Mouse (Mus musculus): ENCODE measurements around the gene Naip1. TPM values are rescaled to one million over a fixed set of nuclear protein-coding genes. Genes with fewer than 3 reads are reported as not detected.
"Not testable (repeated sequence)": the region's sequence is repeated elsewhere in the genome, so short reads cannot be mapped to it uniquely, and the experiment has no call there.

The Naip1 gene
- polyA plus RNA-seq (2016; fragmentation: Nextera tagmentation; extraction: Ambion mirVana): not detected in 2 replicates

DNA sequence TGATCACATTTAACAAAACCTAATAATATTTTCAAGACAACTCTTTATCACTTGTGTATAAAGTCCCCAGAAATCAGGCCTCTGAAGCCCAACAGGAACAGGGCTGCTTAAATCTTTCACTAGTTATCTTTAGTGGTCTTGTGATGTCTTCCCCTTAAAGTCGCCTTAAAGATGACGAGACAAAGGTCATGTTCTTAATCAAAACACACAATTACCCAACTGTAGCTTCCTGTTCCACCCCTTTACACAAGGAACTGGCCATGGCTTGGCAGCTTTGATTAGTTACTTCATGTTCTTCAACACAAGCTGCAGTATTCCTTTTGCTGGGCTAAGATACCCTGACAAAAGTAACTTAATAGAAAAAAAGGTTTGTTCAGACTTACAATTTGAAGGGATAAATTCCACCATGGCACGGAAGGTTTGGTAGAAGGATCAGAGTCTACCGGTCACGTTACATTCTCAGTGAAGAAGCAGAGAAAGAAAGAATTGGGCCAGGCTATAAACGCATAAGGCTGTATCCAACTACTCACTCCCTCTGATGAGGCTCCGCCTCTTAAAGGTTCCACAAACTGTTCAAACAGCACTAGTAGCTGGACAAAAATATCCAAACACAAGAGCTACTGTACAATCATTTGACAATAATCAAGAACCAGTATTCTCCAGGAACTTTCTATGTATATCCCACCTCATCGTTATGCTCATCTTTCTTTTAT lies at the start of gene Naip1:
TSS of gene Naip1 (minus strand) at position 455 of the 713 bp plus-strand sequence.
- DNase-seq (ENCODE audit: low spot score); H3K9me3 ChIP-seq; H3K36me3 ChIP-seq; H3K27ac ChIP-seq; H3K4me1 ChIP-seq; H3K4me3 ChIP-seq; H3K27me3 ChIP-seq (ENCODE audit: insufficient read depth, poor library complexity, severe bottlenecking): not testable (repeated sequence)
- WGBS: 71% methylated on average over 8 of the region's 8 CpGs

DNA sequence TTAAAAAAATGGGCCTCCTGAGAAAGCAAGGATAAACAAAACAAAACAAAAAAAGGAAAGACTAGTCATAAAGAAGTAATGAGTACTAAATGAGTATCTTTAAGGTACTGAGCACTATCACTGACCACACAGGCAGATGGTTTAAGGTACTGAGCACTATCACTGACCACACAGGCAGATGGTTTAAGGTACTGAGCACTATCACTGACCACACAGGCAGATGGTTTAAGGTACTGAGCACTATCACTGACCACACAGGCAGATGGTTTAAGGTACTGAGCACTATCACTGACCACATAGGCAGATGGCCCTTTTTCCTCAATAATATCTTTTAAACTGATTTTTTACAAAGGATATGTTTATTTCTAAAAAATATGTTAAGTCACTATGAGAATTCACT lies 47.0 kb upstream of the Naip1 start:
- H3K9me3 ChIP-seq; H3K27ac ChIP-seq; H3K36me3 ChIP-seq; H3K27me3 ChIP-seq (ENCODE audit: insufficient read depth, poor library complexity, severe bottlenecking); H3K4me3 ChIP-seq; DNase-seq (ENCODE audit: low spot score); H3K4me1 ChIP-seq: not testable (repeated sequence)

DNA sequence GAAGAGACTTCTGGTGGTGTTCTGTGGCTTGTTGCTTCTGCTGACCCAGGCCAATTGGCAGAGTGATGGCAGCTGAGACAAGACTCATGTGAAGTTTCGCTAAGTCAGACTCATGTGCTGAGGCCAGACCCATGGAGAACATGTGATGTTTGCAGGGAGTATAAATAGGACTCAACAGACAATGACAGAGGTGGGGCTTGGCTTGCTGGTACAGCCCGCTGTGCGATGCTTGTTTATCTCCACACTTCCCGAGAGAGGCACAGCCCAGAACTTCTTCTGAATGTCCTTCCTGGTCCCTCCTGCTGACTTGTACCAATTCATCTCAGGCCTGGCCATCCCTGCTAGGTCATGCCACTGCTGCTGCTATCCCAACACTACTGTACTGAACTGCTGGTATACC lies 42.7 kb upstream of the Naip1 start:
- 81% methylated on average over 4 of the region's 4 CpGs for WGBS
- Histone ChIP-seq H3K27me3 (ENCODE audit: insufficient read depth, poor library complexity, severe bottlenecking) (no peaks in the 10 kb centered on the region), H3K4me3 (no peak overlapping the region), H3K36me3 (no peaks in the 10 kb centered on the region), H3K4me1 (peaks cover 11% of the 10 kb centered on the region), H3K9me3 (no peaks in the 10 kb centered on the region), H3K27ac (no peak overlapping the region)
- DNase-seq (ENCODE audit: low spot score): no peak

DNA sequence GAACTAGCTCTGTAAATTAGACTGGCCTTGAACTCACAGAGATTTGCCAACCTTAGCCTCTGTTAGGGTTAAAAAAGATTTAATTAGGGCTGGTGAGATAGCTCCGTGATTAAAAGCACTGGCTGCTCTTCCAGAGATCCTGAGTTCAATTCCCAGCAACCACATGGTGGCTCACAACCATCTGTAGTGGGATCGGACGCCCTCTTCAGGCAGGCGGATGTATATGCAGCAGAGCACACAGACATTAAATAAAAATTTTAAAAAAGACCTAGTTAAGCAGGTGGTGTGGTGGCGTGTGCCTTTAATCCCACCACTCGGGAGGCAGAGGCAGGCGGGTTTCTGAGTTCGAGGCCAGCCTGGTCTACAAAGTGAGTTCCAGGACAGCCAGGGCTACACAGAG lies 41.7 kb upstream of the Naip1 start:
- H3K36me3 ChIP-seq; H3K4me3 ChIP-seq; H3K27ac ChIP-seq; DNase-seq (ENCODE audit: low spot score); H3K9me3 ChIP-seq; H3K27me3 ChIP-seq (ENCODE audit: insufficient read depth, poor library complexity, severe bottlenecking): not testable (repeated sequence)
- peaks cover 11% of the 10 kb centered on the region for H3K4me1 ChIP-seq
- WGBS: 56% methylated on average over 8 of the region's 8 CpGs

DNA sequence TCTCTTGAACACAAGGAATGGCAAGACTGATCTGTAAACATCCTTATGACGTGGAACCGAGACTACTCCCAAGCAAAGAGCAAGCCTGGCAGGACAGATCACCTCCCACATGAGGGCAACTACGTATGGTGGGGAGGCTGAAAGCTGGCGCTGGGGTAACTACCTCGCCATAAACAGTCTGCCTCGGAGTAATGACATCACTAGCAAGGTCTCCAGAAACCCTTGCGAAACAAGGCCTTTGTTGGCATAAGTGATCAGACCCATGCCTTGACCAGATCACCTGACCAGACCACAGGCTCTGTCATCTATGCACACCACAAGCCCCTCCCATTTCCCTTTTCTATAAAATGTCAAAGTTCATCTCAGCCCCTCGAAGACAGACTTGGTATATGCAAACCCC lies 40.6 kb upstream of the Naip1 start:
- WGBS: 77% methylated on average over 8 of the region's 8 CpGs
- H3K4me3 ChIP-seq: no peak overlapping the region
- H3K36me3 ChIP-seq: peaks cover 12% of the 10 kb centered on the region
- H3K9me3 ChIP-seq: no peaks in the 10 kb centered on the region
- no peak for DNase-seq (ENCODE audit: low spot score)
- peaks cover 11% of the 10 kb centered on the region for H3K4me1 ChIP-seq
- no peaks in the 10 kb centered on the region for H3K27me3 ChIP-seq (ENCODE audit: insufficient read depth, poor library complexity, severe bottlenecking)
- no peak overlapping the region for H3K27ac ChIP-seq

DNA sequence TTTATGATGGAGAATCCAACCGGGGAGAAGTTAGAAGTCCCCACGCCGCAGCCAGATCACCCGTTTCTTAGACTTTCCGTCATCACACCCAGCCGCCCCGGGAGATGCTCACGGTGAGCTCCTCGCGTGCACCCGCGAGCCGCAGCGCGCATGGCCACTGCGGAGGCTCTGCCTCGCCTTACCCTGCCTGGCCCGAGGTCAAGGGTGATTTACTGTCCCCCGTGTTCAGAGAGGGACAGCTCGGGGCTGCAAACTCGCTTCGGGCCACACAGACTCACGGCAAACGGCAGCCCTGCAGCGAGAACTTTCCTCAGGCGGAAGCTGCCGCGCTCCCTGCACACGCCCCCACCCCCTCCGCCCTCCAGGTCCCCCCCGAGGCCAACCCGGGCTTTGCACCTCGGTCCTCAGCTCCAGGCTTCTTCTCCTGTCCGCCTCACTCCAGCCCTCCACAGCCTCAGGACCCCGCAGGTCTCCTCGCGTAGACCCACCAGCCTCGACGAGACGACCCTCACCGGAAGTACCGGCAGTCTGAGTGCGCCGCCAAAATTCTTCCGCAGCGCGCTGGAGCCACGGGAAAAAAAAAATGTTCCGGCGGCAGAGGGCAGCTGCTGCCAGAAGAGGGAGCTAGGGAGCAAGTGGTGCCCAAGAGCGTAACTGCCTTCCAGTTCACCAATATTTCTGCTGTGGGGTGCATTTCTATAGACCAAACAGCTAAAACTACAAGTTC lies 39.6 kb upstream of the Naip1 start, which contains the start of gene Gtf2h2:
TSS of gene Gtf2h2 (minus strand) at position 519 of the 727 bp plus-strand sequence.
- Histone ChIP-seq H3K4me1 (peaks cover 11% of the 10 kb centered on the region), H3K9me3 (no peaks in the 10 kb centered on the region), H3K27me3 (ENCODE audit: insufficient read depth, poor library complexity, severe bottlenecking) (no peaks in the 10 kb centered on the region), H3K36me3 (peaks cover 23% of the 10 kb centered on the region), H3K27ac (peak within 1 kb of the TSS; percentile 95), H3K4me3 (peak within 1 kb of the TSS; percentile 92)
- peak; percentile 93 for DNase-seq (ENCODE audit: low spot score)
- WGBS: under 1% methylated on average over 50 of the region's 51 CpGs

DNA sequence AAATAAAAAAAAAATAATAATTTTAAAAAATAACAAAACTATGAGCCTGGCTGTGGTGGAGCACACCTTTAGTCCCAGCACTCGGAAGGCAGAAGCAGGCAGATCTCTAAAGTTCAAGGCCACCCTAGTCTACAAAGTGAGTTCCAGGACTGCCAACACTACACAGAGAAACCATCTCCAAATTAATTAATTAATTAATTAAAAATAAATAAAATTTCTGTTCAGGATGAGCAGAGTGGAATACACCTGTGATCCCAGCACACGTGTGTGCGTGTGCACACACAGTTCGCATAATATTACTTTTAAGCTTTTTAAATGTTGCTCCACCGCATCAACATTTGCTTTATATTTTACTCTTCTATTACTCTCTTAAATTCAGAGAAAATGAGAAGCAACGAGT lies 39.0 kb upstream of the Naip1 start:
- 17% methylated on average over 6 of the region's 6 CpGs for WGBS
- Histone ChIP-seq H3K4me1 (peaks cover 11% of the 10 kb centered on the region), H3K27ac (peak overlapping the region; percentile 95), H3K9me3 (no peaks in the 10 kb centered on the region), H3K36me3 (peaks cover 29% of the 10 kb centered on the region), H3K4me3 (peak overlapping the region; percentile 92), H3K27me3 (ENCODE audit: insufficient read depth, poor library complexity, severe bottlenecking) (no peaks in the 10 kb centered on the region)
- no peak for DNase-seq (ENCODE audit: low spot score)

DNA sequence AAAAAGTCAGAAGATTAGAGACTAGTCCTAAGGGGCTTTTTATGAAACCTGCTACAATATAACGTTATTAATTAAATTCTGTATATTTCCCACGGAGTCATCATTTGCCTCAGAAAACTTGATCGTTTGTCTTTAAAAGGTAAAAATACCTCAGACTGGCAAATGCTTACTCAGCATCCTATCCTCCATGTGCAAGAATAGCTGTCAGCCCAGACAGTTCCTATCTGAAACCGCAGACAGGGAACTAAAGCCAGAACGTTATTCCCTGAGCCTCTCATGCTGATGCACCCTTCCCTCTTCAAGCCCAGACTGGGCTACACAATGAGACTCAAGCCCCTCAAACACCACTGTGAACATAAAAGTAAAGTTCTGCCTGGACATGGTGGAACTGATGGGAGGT lies 37.8 kb upstream of the Naip1 start:
- 78% methylated on average over 5 of the region's 5 CpGs for WGBS
- no peaks in the 10 kb centered on the region for H3K9me3 ChIP-seq
- no peak for DNase-seq (ENCODE audit: low spot score)
- peaks cover 38% of the 10 kb centered on the region for H3K36me3 ChIP-seq
- no peak overlapping the region for H3K27ac ChIP-seq
- peaks cover 11% of the 10 kb centered on the region for H3K4me1 ChIP-seq
- H3K27me3 ChIP-seq (ENCODE audit: insufficient read depth, poor library complexity, severe bottlenecking): no peaks in the 10 kb centered on the region
- H3K4me3 ChIP-seq: no peak overlapping the region

DNA sequence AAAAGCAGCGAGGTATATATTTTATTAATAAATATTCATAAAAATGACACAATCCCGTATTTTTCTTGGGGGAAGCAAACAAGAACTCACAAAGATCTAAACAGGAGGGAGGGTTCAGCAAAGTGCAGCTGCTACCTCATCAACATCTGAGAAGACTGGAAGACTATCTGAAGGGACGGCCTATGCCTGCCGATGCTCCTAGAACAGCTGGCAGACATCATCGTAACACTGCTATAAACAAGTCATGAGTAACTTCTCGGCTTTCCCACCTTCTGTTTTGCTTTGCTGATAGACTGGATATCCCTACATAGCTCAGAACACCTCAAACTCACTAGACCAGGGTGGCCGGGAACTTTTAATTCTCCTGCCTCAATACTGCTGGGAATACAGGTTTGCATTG lies 30.9 kb upstream of the Naip1 start:
- no peak for DNase-seq (ENCODE audit: low spot score)
- Histone ChIP-seq H3K27me3 (ENCODE audit: insufficient read depth, poor library complexity, severe bottlenecking) (no peaks in the 10 kb centered on the region), H3K4me1 (no peaks in the 10 kb centered on the region), H3K9me3 (no peaks in the 10 kb centered on the region), H3K4me3 (no peak overlapping the region), H3K27ac (no peak overlapping the region), H3K36me3 (peaks cover 84% of the 10 kb centered on the region)
- WGBS: 92% methylated on average over 7 of the region's 7 CpGs

DNA sequence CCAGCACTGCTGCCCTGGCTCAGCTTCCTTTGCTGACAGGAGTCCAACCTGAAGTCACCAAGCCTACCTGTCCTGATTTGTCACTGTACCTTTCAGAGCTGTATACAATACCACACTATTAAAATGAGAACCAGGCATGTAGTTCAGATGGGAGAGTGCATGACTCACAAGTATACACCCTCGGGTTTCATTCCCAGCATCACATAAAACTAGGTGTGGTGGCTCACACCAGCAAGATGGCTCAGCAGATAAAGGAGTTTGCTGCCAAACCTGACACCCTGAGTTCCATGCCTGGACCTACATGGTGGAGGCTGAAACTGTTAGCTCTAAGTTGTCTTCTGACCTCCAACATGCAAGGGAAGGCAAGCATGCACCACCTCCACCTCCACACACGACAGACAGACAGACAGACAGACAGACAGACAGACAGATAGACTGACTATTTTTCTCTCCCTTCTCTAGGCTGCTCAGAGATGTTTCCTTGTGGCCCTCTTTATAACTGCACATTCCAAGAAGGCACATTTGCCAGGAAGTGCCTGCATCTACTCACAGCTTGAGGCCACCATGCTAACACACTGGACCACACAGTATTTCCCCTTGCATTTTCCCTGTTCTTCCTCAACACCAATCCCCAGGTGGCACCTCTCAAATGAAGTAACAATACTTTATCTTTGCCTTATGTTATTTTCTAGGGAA lies 11.0 kb upstream of the Naip1 start:
- Histone ChIP-seq H3K36me3 (peaks cover 50% of the 10 kb centered on the region), H3K27me3 (ENCODE audit: insufficient read depth, poor library complexity, severe bottlenecking) (no peaks in the 10 kb centered on the region), H3K9me3 (no peaks in the 10 kb centered on the region), H3K27ac (no peak overlapping the region), H3K4me1 (no peaks in the 10 kb centered on the region), H3K4me3 (no peak overlapping the region)
- DNase-seq (ENCODE audit: low spot score): no peak
- 84% methylated on average over 2 of the region's 2 CpGs for WGBS

DNA sequence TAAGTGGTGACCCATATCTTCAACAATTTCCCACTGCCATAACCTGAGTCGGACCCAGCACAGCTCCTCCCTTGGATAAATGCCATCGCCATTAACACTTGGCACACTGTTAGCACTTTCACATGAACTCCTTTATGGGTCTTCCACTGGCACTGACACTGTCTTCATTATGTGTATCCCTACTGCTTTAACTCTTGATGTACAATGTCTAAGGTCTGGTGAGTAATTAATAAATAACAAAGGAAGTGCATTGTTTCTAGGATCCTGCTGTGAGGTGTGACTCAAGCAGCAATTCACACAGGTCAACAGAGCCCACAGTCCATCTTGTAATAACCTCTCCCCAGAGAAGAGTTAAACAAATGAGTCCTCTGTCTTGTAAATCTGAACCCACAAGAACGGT lies 8.7 kb upstream of the Naip1 start:
- H3K4me1 ChIP-seq: no peaks in the 10 kb centered on the region
- no peak for DNase-seq (ENCODE audit: low spot score)
- no peak overlapping the region for H3K4me3 ChIP-seq
- H3K36me3 ChIP-seq: peaks cover 26% of the 10 kb centered on the region
- no peaks in the 10 kb centered on the region for H3K27me3 ChIP-seq (ENCODE audit: insufficient read depth, poor library complexity, severe bottlenecking)
- no peaks in the 10 kb centered on the region for H3K9me3 ChIP-seq
- WGBS: 81% methylated on average over 3 of the region's 3 CpGs
- no peak overlapping the region for H3K27ac ChIP-seq

DNA sequence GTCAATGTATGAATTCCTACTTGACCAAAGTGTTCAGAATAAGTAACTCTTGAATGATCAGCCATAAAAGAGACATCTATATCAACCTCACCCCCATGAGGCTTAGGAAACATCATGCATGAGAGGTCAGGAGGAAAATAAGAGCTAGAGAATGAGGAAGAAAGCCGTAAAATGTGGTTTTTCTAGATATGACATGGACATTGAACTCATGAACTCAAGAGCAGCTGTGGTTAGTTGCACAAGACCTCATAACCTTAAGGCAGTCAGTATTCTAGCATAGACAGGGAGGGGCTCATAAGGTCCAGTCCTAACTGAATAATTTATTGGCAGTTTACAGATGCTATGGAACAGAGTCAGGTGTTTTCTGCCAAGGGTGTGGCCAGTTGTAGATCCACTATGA lies 3.2 kb downstream of the Naip1 start:
- H3K4me3 ChIP-seq: no peak overlapping the region

DNA sequence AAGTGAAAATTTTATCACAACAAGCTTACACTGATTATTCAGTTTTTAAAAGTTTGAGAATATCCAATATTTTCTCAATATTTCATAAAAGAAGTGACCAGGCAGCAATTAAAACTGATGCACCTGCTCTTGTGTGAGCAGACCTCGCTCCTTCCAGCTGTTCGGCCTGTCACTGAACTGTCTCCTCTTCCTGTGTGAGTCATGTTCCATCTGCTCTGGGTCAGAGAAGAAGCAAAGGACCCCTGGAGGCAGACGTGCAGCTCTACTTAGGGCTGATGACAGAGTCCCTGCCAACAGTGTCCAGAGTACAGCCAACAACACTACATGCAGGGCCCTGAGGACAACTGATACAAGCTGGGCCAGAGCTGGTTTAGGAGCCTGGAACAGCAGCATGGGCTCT lies 12.6 kb downstream of the Naip1 start:
- WGBS: 48% methylated on average over 3 of the region's 3 CpGs
- Histone ChIP-seq H3K27me3 (ENCODE audit: insufficient read depth, poor library complexity, severe bottlenecking) (no peaks in the 10 kb centered on the region), H3K4me3 (no peak overlapping the region), H3K4me1 (no peaks in the 10 kb centered on the region), H3K9me3 (no peaks in the 10 kb centered on the region), H3K36me3 (no peaks in the 10 kb centered on the region), H3K27ac (no peak overlapping the region)
- DNase-seq (ENCODE audit: low spot score): no peak

More for the DNA sequence above, 3.2 kb downstream of the Naip1 start:
- Histone ChIP-seq H3K27me3 (ENCODE audit: insufficient read depth, poor library complexity, severe bottlenecking) (no peaks in the 10 kb centered on the region), H3K4me1 (no peaks in the 10 kb centered on the region), H3K36me3 (no peaks in the 10 kb centered on the region), H3K27ac (no peak overlapping the region), H3K9me3 (no peaks in the 10 kb centered on the region)
- 86% methylated on average over 1 of the region's 1 CpGs for WGBS
- DNase-seq (ENCODE audit: low spot score): no peak
